Mouse (Mus musculus): ENCODE data around the gene Nr5a1.

The Nr5a1 gene

DNA sequence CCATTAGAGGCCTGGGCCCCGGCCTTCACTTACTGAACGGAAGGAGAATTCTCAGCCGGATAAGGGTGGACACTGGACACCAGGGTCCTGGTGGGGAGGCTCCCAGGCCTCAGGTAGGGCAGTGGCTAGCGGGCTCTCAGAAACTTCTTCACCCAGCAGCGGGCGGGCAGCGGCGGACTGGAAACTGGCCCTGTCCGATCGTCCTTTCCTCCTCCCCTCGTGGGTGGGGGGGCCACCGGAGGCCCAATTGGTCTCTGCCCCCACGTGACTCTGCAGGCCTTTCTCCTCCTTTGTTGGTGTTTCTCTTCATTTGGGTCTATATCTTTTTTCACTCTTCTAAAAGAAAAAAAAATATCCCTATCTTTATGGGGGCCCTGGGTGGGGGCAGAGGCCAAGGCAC, at the start of gene Nr5a1:
Gene Nr5a1 (minus strand): TSS at position 219 of the 400 bp plus-strand sequence.
- DNase-seq (ENCODE audit: low read depth, low spot score): no peak

DNA sequence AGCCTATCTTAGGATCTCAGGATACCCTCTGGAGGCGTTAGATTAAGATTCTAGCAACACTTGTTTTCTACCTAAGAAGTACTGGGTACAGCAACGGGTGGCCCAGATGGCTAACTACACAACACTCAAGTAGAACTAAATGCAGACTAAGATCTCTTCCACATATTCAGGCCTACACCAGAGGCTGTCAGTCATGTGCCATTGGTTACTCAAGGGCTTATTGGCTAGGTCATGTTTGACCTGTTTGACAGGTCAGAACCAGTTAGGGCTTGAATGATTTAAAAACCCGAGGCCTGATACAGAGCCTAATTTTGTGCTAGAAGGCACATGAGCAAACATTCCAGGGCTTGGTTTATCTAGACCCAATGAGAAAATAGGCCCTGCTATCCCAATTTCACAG, 25.5 kb upstream of the Nr5a1 start:
- no peak for DNase-seq (ENCODE audit: low read depth, low spot score)

GRCm38 (mm10) chr2:38739410-38739809, 25.1 kb upstream of the Nr5a1 start:
- DNase-seq (ENCODE audit: low read depth, low spot score): peak; percentile 76

DNA sequence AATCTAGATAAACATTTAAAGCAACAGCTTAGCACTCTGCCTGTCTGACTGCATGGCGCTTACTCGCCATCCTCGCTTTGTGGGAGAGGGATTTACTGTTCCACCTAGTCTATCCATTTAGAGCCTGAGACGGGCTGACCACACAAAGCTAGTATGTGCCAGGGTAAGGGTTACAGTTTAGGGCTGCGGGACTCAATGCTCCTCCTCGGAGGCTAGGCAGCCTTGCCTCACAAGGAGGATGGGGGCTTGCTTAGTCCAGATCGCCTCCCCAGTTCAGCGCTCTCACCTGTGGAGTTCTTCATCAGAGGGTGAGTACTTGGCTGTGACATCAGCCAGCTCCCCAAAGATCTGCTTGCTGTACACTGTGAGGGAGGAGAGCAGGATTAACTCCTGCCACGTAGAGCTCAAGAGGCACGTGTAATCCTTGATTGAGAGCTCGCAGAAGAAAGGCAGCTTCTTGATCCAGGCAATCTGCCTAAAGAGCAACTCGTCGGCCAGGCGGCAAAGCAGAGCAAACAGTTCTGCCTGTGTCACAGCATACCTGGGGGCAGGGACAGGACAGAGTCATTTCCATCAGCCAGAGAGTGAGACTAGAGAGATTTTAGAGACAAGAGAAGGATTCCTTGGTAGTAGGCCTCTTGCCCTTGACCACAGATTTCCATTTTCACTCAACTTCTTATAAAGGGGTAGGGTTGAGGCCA, 24.4 kb upstream of the Nr5a1 start:
- DNase-seq (ENCODE audit: low read depth, low spot score): no peak

DNA sequence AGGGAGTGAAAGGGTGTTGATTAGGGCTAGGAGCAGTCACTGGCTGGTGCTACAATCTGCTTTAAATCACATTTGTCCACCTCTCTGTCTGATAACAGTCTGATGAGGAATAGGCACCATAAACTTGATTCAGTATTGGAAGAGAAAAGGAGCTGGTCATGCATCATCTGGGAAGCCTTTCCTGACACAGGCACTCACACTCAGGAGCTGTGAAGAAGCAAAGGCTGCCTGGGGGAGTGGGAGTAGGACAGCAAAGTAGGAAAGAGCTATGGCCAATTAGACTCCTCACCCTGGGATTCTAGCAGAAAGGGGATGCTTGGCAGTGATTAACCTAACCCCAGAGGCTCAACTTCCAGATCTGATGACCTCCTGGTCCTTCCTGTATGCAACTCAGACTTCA, 21.4 kb upstream of the Nr5a1 start:
- no peak for DNase-seq (ENCODE audit: low read depth, low spot score)

GRCm38 (mm10) chr2:38734721-38735120, 20.4 kb upstream of the Nr5a1 start:
- no peak for DNase-seq (ENCODE audit: low read depth, low spot score)

DNA sequence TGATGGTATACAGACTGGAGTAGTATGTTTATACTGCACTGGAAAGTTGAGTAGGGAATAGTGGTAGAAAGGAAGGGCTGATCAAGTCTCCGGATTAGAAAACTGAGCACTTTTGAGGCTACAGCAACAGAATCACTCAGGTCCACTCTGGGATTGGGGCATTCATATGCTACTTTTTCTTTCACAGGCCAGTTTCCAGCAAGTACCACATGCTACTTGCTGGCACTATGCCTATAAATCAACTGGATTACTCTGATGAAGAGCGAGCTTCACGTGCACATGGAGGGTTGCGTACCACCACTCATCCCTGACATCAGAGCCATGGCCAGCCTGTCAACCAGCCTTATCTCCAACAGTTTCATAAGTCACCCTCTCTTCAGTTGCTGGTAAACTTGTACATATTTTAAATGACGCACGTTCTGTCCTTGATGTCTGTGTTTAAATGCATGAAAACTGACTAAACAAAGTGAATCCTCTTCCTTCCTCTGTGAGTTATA, 16.0 kb upstream of the Nr5a1 start:
- DNase-seq (ENCODE audit: low read depth, low spot score): no peak

- no peak for DNase-seq (ENCODE audit: low read depth, low spot score)
Measured at GRCm38 (mm10) chr2:38725427-38725826, 11.1 kb upstream of the Nr5a1 start.

DNA sequence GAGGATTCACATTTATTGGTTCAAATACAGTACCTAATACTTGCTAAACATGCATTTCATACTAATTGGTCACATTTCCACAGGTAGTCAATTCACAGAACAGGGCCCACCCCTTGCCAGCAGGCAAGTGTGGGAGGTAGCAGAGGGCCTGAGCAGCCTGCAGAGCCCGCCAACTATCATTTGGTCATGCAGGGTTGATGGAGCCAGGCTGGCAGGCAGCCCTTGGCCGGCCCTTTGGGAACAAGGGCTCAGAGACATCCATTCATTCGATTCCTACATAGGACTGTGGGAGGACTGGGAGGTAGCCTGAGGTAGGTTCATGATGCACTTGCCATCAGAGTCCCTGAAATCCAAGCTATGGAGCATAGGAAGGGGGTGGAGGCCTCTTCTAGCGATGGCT, 9.0 kb upstream of the Nr5a1 start:
- no peak for DNase-seq (ENCODE audit: low read depth, low spot score)

- DNase-seq (ENCODE audit: low read depth, low spot score): peak; percentile 47
Measured at GRCm38 (mm10) chr2:38722076-38722475, 7.7 kb upstream of the Nr5a1 start.

- DNase-seq (ENCODE audit: low read depth, low spot score): no peak
Measured at GRCm38 (mm10) chr2:38720661-38721060, 6.3 kb upstream of the Nr5a1 start.

DNA sequence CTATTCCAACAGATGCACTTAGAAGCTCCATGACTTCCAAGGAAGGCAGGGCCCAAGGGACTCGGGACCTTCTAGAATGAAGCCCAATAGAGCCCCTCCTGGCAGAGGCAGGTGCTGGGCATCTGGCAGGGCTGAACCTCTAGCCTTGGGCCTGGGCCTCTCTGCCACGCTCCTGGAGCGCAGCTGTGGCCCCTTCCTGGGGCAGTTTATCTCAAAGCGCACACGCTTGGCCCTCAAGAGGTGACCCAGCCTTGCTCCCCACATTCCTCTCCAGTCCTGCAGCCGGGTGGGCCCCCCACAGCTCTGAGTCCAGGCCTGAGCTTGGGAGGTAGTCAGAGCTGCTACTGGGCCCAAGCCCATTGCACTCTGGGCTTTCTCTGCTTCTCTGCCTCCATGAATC, 5.0 kb upstream of the Nr5a1 start:
- no peak for DNase-seq (ENCODE audit: low read depth, low spot score)

GRCm38 (mm10) chr2:38718676-38719075, 4.3 kb upstream of the Nr5a1 start:
- DNase-seq (ENCODE audit: low read depth, low spot score): no peak

DNA sequence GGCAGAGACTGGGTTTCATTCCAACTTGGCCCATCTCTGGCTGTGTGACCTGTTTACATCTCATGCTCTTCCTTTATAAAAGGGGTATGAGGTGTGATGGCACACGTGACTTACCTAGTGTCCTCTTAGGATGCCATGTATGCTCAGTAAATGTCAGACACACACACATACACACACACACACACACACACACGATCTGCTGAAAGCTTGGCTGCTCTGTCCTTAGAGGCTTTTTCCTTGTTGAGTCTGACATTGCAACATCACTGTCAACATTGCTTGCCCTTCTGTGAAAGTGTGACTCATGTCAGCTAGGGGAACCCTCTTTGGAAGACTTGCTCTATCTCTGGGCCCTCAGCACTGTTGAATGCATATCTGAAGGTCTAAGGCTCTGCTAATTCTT, 3.1 kb upstream of the Nr5a1 start:
- DNase-seq (ENCODE audit: low read depth, low spot score): no peak

- DNase-seq (ENCODE audit: low read depth, low spot score): no peak
Measured at GRCm38 (mm10) chr2:38713596-38713995, 746 bp downstream of the Nr5a1 start.

DNA sequence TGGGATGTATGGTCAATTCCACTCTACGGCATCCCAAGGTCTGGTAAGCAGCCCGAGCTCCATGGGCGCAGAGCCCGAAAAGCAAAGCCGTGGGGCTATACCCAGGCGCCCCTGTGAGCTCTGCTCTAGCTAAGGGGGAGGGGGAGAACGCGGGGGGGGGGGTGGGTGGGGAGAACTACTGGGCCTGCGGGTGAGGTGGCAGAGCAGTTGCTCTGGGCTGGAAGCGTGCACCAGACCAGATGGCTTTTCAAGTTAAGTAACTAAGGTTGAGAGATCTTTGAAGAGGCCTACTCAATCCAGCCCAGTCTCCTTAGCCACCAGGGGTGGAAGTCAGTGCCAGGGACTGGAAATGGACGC, 1.6 kb downstream of the Nr5a1 start:
- no peak for DNase-seq (ENCODE audit: low read depth, low spot score)

DNA sequence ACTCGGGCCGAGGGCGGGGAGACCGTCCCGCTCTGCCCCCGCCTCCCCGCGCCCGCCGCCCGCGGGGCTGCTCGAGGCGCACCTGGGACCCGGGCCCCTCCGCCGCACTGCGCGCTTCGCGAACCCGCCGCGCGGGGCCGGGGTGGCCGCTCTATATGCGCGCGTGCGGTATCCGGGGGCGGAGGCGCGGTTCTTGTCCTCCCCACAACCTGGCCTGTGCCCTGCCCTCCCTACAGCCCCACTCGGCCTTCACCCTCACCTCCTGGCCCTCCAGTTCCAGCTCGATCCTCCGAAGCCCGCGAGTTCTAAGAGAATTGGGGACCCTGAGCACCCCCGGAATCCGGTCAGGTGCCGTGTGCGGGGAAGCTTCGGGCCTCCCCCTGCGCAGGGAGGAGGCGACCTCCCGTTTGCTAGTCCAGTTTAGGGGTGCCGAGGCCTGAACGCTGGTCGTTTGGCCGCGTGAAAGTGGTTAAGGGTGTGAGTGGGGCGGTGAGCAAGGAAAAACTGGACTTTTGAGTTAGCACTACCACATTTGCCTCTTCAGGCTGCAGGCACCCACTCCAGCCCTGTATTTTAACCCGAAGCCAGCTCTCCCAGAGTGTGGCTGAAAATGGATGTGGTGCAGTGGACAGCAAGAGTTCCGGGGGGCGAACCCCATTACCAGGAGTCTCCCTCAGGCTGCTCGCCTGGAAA, 2.1 kb downstream of the Nr5a1 start:
- DNase-seq (ENCODE audit: low read depth, low spot score): no peak

- peak; percentile 29 for DNase-seq (ENCODE audit: low read depth, low spot score)
Measured at GRCm38 (mm10) chr2:38711421-38711861, 2.9 kb downstream of the Nr5a1 start.

DNA sequence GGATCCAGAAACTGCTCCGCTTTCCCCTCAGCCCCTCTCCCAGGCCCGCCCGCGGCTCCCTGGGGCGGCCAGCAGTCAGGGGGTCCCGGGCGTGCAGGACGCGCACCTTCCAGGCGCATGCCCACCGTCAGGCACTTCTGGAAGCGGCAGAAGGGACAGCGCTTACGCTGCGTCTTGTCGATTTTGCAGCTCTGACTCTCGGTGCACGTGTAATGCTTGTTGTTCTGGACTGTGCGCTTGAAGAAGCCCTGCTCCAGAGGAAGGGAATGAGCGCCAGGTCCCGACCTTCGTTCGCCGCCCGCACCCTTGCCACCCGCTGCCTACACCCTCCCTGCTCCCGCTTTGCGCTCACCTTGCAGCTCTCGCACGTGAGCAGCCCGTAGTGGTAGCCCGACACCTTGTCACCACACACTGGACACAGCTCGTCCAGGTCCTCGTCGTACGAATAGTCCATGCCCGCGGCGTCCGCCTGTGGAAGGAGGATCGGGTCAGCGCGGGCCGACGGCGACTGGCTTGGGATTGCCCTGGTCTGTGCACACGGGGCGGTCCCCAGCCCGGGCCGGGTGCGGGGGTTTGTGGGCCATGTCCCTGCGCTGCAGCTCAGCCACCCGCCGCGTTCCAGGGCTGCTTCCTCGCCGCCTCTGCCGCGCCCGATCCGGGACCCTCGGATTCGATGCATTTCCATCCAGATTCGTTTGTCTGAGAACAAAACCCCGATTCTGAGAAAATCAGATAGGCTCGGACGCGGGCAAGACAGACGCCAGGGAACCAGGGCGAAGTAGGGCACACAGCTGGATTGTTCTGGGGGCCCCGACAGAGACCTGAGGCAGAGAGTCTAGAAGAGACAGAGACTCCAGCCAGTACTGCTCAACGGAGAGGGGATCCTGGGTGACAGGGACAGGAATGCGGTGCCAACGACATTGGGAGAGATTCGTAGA, 3.8 kb downstream of the Nr5a1 start:
- peak; percentile 42 for DNase-seq (ENCODE audit: low read depth, low spot score)

DNA sequence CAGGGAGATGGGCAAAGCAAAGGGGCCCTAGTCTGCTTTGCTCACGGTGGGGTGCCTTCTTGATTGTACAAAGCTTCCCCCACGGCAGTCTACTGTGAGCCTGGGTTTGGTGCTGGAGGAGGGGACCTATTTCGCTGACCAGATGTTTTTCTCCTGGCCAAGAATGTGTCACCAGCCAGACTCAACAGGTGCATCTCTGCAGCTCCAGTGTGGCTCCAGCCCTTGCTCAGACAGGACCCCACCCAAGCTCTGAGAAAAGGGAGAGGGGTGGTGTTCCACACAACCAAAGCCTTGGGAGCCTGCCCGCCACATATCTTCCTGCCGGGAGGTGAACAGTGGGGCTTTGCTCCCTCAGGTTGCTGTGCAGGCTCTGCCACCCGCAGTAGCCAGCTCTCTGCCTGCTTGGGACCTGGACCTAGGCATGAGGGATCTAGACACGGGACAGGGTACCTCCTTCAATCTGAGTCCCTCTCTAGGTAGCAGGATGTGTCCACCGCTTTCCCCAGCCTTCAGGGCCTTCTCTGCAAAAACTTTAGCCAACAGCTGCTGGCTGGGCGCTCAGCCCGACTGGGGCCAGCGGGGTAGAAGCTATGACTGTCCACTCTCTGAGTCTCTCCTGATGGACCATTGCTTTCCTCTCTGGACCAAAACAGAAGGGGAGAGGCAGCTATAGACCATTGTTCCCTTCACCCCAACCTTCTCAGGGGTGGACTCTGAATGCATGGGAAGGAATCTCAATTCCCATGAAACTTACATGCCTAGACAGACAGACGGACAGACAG, 5.2 kb downstream of the Nr5a1 start:
- DNase-seq (ENCODE audit: low read depth, low spot score): no peak

DNA sequence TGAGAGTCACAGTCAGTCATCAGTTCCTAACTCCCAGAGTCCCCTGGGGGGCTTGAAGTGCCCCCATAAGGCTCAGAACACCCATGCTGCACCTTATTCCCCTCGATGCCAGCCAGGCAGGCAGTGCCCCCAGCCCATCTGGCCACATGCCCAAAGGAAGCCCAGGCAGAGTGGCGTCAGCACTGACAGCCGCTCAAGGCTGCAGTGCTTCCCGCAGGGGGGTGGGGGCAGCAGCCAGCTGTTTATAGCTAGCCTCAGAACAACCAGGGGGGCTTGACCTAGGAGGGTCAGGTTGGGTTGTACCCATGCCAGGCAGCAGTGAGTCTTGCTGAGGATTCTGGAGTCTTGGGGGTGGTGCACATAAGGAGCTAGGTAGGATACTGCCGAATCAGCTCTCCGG, 7.7 kb downstream of the Nr5a1 start:
- no peak for DNase-seq (ENCODE audit: low read depth, low spot score)

Measured in ES-CJ7 (cell line).